Mouse (Mus musculus): ENCODE measurements around the gene Slc25a39.
"Not testable (repeated sequence)": the region's sequence is repeated elsewhere in the genome, so short reads cannot be mapped to it uniquely, and the experiment has no call there.

The Slc25a39 gene

GRCm38 (mm10) chr11:102370285-102370684 is 37.5 kb downstream of the Slc25a39 start:
- no peak for DNase-seq

DNA sequence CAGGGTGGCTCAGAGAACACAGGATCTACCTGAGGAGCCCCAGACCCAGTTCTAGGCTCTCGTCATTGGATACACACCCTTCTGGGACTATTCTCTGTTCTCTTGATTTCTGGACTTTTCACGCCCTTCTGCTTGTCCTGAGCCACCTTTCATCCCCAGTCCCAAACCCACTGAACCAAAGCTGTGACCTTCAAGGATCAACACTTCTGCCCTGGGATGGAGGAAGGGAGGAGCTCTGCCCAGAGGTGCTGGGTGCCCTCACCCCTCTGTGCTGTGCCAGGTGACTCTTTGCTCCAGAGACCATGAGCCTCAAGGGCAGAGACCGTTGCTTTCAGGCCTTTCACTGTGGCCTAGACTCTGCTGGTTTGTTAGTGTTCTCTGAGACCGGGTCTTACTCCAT is 38.5 kb downstream of the Slc25a39 start:
- DNase-seq, result no peak

- no peak for DNase-seq
Measured at GRCm38 (mm10) chr11:102368347-102368746, 39.4 kb downstream of the Slc25a39 start.

GRCm38 (mm10) chr11:102367504-102368280 is 40.1 kb downstream of the Slc25a39 start:
- DNase-seq, result no peak

DNA sequence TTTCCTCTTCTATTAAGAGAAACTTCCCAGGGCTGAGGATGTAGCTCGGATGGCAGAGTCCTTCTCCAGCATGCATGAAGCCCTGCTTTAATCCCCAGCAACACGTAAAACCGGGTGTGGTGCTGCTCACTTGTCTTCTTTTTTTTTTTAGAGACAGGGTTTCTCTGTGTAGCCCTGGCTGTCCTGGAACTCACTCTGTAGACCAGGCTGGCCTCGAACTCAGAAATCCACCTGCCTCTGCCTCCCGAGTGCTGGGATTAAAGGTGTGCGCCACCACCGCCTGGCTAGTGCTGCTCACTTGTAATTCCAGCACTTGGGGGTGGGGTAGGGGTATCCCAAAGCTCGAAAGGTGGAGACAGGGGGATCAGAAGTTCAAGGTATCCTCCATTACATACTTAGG is 41.6 kb downstream of the Slc25a39 start, which contains the start of gene Slc4a1:
Gene Slc4a1, minus strand, starts transcription at position 101 of the 400 bp plus-strand sequence.
- not testable (repeated sequence) for DNase-seq

GRCm38 (mm10) chr11:102365699-102366098 is 42.0 kb downstream of the Slc25a39 start:
- DNase-seq, result no peak

DNA sequence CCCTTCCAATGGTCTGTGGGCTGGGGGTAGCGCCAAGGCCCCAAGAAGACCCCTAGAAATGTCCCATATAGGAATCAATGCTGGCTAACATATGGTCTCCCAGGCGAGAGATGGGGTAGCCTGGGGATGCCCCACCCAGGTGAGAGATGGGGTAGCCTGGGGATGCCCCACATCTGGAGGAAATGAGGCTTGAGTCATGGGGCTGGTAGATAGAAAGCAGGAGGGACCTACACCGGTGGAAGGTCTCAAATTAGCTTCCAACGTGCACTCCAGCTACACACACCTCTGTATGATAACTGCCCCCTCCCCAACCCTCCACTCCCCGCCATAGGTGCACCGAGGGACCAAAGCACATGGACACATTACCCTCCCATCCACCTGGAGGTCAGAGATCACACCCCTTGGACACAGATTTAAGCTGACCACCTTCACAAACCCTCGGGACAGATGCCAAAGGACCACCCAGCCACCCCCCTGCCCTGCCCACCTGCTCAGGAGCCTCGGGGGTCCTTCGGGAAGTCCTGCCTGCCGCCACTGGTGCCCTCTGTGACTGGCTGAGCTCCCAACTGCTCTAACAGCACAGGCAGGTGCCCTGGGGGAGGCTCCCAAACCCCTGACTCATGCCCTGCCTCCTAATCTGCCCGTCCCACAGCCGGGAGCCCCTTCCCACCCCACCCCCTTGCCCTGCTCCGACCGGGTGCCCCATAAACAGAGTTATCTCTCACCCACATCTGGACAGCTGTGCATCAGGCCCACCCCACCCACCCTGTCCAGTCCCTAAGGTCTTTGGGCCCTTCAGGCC is 43.0 kb downstream of the Slc25a39 start:
- DNase-seq, result no peak

GRCm38 (mm10) chr11:102363623-102364022 is 44.1 kb downstream of the Slc25a39 start:
- DNase-seq, result no peak

GRCm38 (mm10) chr11:102361776-102362495 is 45.8 kb downstream of the Slc25a39 start:
- DNase-seq, result no peak

DNA sequence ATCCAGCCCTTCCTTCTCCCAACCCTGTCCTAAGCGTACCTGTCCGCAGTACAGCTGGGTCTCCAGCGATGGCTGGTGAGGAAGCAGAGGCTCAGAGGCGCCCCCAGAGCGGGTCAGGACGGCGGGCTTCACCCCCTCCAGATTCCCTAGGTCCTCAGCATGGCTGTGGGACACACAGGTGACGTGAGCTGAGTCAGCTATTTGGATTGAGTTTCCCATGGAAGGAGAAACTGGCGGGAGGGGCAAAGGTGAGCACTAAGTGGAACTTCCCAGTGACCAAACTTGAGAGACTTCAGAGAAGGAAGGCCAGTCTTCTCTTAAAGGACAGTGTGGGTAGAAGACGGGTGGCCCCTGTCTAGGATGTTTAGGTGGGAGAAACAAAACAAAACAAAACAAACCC is 49.4 kb downstream of the Slc25a39 start:
- DNase-seq, result no peak

- no peak for DNase-seq
Measured at GRCm38 (mm10) chr11:102356636-102357350, 51.0 kb downstream of the Slc25a39 start.

- DNase-seq, result no peak
Measured at GRCm38 (mm10) chr11:102356190-102356589, 51.6 kb downstream of the Slc25a39 start.

DNA sequence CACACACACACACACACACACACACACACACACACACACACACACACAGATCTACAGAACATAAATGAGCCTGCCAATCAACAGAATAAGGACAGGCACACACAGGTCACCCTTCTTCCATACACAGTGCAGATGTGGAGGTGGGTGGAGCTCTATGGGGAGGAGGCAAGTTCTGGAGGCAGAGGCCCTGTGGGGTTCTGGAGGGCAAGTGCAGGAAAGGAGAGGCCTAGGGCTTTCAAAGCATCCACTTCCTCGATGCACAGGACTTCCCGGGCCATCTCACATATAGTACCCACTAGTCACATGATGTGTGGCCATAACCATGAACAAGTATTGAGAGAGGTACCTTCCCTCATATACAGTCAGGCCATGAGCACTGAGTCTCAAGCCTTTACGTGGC is 52.2 kb downstream of the Slc25a39 start:
- no peak for DNase-seq

DNA sequence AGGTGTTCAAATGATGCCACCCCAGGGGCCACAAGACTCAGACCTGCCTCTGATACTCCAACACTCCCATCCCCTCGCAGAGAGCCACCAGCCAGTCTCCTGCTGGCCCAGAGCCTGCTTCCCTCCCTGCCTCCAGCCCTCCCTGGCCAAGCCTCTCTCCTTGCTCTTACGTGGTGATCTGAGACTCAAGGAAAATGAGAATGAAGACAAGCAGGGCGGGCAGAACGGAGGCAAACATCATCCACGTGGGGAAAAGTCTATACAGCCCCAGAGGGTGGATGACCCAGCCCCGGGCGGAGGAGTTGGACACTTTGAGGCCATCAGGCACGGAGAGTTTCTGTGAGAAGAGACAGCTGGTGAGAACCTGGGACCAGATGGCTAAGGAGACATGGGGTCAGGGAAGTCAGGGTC is 54.7 kb downstream of the Slc25a39 start:
- peak; percentile 82 for DNase-seq
